Mouse (Mus musculus): Measurements from ENCODE around the gene Mmrn1. TPM values are rescaled to one million over a fixed set of nuclear protein-coding genes. Genes with fewer than 3 reads are reported as not detected.

Mmrn1 gene
- total RNA-seq, 2 experiments from 2014 or later: 0.35 to 0.49 TPM

- intact Hi-C loops (cut with DNase I): loop anchor here (5.0 to 10.0 kb wide), 2 partner anchors 188 to 315 kb away; no protein-coding TSS in a partner anchor
- peak; percentile 31 to 41 for DNase-seq (ENCODE audit: low spot score in 2 of 2)
Observed at GRCm38 (mm10) chr6:60986914-60987313, 62.1 kb downstream of the Mmrn1 start.

- intact Hi-C loops (cut with DNase I): loop anchor here (5.0 to 10.0 kb wide), 2 partner anchors 187 to 314 kb away; no protein-coding TSS in a partner anchor
- no peak for DNase-seq (ENCODE audit: low spot score in 2 of 2)
Observed at GRCm38 (mm10) chr6:60987804-60988203, 63.0 kb downstream of the Mmrn1 start.

GRCm38 (mm10) chr6:60992366-60992765 lies 67.6 kb downstream of the Mmrn1 start:
- intact Hi-C loops (cut with DNase I): no loop called here
- DNase-seq (ENCODE audit: low spot score in 2 of 2): no peak

GRCm38 (mm10) chr6:60993386-60994108 lies 68.8 kb downstream of the Mmrn1 start:
- DNase-seq (ENCODE audit: low spot score in 2 of 2): no peak
- intact Hi-C loops (cut with DNase I): no loop called here

GRCm38 (mm10) chr6:60994114-60994513 lies 69.3 kb downstream of the Mmrn1 start:
- intact Hi-C loops (cut with DNase I): no loop called here
- DNase-seq (ENCODE audit: low spot score in 2 of 2): no peak

- intact Hi-C loops (cut with DNase I): no loop called here
- DNase-seq (ENCODE audit: low spot score in 2 of 2): no peak
Observed at GRCm38 (mm10) chr6:60994521-60994920, 69.7 kb downstream of the Mmrn1 start.

GRCm38 (mm10) chr6:60995596-60995995 lies 70.8 kb downstream of the Mmrn1 start:
- intact Hi-C loops (cut with DNase I): no loop called here
- no peak for DNase-seq (ENCODE audit: low spot score in 2 of 2)

GRCm38 (mm10) chr6:60996328-60996727 lies 71.6 kb downstream of the Mmrn1 start:
- intact Hi-C loops (cut with DNase I): no loop called here
- DNase-seq (ENCODE audit: low spot score in 2 of 2): no peak

- DNase-seq (ENCODE audit: low spot score in 2 of 2): no peak
- intact Hi-C loops (cut with DNase I): no loop called here
Observed at GRCm38 (mm10) chr6:61001003-61001790, 76.4 kb downstream of the Mmrn1 start.

GRCm38 (mm10) chr6:61003916-61004765 lies 79.4 kb downstream of the Mmrn1 start:
- intact Hi-C loops (cut with DNase I): no loop called here
- DNase-seq (ENCODE audit: low spot score in 2 of 2): no peak

- DNase-seq (ENCODE audit: low spot score in 2 of 2): no peak
- intact Hi-C loops (cut with DNase I): no loop called here
Observed at GRCm38 (mm10) chr6:61013780-61014179, 89.0 kb downstream of the Mmrn1 start.

GRCm38 (mm10) chr6:61019689-61020088 lies 94.9 kb downstream of the Mmrn1 start:
- DNase-seq (ENCODE audit: low spot score in 2 of 2): no peak
- intact Hi-C loops (cut with DNase I): no loop called here

- no peak for DNase-seq (ENCODE audit: low spot score in 2 of 2)
- intact Hi-C loops (cut with DNase I): no loop called here
Observed at GRCm38 (mm10) chr6:61020995-61021394, 96.2 kb downstream of the Mmrn1 start.

- intact Hi-C loops (cut with DNase I): no loop called here
- no peak for DNase-seq (ENCODE audit: low spot score in 2 of 2)
Observed at GRCm38 (mm10) chr6:61033251-61033650, 108.5 kb downstream of the Mmrn1 start.

Other genes starting within 250 kb of the Mmrn1 start
- 100 to 1,000 TPM; 547 to 581 TPM for gene Snca, start 95.1 kb upstream of the Mmrn1 start, total RNA-seq (2021)